Mouse (Mus musculus): Measurements from ENCODE around the gene Hist1h2ak.
"Not testable (repeated sequence)": the region's sequence is repeated elsewhere in the genome, so short reads cannot be mapped to it uniquely, and the experiment has no call there.

Hist1h2ak gene

DNA sequence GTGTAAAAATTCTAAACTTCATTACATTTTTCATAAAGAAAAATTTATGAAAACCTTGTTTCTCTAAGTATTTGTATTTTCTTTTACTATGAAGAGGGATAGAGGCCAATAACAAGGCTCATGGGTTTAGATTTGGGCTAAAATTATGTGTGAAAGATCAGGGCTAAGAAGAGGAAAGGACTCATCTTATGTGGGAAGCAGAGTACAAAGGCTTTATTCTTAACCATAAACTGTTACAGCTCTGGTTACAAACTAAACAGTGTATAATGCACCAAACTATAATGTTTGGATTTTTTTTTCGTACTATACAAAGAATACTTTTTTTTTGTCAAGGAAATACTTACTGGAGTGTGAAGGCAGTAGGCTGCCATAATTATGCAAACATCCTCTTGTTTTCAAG, 2.1 kb upstream of the Hist1h2ak start:
- no peak for DNase-seq (ENCODE audit: low spot score)

DNA sequence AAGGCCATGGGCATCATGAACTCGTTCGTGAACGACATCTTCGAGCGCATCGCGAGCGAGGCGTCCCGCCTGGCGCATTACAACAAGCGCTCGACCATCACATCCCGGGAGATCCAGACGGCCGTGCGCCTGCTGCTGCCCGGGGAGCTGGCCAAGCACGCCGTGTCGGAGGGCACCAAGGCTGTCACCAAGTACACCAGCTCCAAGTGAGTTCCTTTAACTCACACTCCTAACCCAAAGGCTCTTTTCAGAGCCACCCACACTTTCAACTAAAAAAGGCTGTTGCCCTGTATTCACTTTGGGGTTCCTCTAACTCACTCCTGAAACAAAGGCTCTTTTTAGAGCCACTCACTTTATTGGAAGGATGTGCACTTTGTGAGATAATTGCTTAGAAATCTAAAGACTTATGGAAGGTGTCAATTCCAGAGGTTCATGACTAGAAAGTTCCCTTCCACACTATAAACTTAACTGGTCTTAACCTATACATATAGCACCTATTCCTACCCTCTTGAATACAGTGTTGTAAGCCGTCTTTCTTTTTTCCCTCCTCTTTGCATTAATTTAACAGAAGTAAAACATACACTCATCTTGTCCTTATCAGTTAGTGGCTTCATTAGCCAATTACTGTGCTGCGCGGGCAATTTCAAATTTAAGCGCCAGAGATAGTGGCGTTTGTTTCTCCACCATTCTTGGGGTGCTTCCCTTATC, 821 bp upstream of the Hist1h2ak start:
- not testable (repeated sequence) for DNase-seq (ENCODE audit: low spot score)

DNA sequence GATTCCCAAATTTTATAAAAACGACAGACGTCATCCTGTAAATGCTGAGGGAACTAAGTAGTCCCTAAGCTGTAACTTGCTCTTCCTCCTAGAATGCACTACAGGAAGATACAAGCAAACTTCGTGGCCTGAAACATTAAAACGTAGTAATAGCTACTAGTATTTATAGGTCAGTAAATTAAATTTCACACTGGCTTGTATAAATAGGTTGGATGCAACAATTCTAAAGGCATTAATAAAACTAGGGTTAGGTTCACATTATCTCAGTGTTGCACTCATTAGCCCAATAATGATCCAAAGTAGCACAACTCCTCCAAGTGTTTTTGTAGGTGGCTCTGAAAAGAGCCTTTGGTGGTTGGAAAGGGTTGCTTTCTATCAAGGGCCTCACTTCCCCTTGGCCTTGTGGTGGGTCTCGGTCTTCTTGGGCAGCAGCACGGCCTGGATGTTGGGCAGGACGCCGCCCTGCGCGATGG, 540 bp downstream of the Hist1h2ak start:
- no peak for DNase-seq (ENCODE audit: low spot score)

DNA sequence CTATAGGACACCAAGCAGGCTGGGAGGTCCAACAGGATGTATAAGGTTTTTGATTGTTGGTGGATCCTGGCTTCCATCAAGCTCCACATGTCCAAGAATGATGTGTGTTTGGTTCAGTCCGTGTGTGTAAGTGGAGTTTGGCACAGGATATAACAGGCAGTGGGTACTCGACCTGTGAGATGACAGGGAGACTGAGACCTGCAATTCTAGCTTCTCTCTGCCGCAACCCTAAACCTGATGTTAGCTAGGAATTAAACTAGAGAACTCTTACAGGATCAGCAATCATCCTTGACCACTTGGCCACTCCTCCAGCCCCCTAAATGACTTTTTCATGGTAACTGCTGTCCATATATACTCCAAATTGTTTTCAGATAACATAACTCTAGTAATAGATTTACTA, 1.3 kb downstream of the Hist1h2ak start:
- DNase-seq (ENCODE audit: low spot score), result no peak

DNA sequence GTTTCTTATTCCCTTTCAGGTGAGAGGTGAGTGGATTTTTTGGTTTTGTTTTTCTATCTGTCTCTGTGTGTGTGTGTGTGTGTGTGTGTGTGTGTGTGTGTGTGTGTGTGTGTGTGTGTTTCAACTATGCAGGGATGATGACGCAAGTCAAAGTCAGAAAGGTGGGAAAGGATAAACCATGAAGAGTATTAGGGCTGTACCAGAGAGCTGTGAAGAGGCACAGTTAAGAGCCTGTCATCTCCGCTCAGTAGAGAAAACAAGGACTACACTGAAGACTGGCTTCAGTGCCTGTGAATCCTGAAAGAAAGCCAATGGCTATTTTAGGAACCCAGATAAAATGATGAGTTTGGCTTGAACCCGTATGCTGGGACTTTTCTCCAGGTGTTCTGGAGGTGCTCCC, 1.8 kb downstream of the Hist1h2ak start:
- no peak for DNase-seq (ENCODE audit: low spot score)

DNA sequence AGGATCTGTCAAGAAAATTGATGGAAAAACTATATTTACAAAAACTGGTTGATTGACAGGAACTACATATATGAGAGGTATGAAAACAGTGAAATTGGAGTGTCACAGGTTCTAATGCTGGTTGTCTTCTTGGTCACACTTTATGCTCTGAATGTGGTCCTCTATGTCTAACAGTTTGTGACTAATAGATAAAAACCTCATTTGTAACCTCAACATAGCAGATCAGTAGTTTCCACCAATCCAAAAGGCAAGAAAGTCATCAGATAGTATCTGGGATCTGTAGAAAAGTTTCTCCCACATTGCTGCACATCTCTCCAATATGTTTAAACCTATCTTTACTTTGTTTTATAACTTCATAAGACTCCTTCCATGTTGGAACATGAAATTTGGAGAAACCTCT, 2.2 kb downstream of the Hist1h2ak start:
- no peak for DNase-seq (ENCODE audit: low spot score)

DNA sequence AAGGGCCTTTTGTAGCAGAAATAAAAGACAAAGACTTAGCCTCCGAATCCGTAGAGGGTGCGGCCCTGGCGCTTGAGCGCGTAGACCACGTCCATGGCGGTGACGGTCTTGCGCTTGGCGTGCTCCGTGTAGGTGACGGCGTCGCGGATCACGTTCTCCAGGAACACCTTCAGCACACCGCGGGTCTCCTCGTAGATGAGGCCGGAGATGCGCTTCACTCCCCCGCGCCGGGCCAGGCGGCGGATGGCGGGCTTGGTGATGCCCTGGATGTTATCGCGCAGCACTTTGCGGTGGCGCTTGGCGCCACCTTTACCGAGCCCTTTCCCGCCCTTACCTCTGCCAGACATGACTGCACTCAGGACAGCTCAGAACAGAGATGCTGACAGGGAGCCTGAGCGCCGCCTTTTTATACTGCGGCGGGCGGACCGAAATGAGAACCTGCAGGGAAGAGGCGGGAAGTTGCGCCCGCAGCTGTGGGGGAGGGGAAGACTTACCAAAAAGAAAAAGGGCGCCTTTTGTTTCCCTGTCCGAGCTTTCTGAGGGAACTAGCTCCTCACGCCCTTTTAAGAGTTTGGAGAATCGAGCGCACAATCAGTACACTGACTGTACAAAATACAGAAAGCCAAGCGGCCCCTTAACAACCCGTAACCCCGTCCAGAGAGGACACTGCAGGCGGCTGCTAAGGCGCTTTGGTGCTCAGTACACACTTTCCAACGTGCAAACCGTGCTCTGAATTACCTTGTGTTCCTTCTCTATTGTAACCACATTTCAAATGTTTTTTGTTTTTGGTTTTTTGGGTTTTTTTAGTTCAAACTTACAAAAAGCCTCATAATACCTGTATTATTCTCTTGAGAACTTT, 3.2 kb downstream of the Hist1h2ak start, which contains the start of gene Hist1h4k:
TSS of gene Hist1h4k (minus strand) at position 347 of the 859 bp plus-strand sequence.
- DNase-seq (ENCODE audit: low spot score), result peak; percentile 85

DNA sequence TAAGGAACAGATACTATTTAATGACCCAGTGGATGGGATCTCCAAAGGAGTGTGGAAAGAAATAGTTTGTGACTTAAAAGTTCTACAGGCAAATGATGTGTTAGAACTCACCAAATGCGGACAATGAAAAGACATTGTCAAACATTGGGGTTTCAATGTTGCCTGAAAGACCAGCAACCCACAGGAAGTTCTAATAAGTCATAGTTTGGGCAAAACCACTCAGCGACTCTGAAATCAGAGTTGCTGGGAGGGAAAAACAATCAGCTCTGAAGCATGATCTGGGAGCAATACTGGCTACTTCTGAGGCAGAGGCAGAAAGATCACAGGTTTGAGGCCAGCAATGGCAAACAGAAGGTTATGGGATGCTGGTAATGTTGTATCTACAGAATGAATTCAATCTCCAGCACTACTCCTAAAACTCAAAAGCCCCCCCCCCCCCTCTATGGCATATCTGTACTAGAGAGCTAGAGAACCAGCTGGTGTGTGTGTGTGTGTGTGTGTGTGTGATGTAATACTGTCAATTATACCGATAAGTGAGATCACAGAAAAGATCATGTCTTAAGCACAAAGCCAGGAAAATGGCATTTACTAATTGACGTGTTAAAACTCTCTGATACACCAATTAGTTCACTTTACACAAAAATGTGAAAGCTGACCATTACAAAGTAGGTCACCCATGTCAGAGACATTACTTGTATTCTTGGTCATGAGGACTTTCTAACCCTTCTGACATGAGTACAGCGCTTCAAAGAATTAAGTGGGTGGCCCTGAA, 4.1 kb downstream of the Hist1h2ak start:
- DNase-seq (ENCODE audit: low spot score), result no peak

DNA sequence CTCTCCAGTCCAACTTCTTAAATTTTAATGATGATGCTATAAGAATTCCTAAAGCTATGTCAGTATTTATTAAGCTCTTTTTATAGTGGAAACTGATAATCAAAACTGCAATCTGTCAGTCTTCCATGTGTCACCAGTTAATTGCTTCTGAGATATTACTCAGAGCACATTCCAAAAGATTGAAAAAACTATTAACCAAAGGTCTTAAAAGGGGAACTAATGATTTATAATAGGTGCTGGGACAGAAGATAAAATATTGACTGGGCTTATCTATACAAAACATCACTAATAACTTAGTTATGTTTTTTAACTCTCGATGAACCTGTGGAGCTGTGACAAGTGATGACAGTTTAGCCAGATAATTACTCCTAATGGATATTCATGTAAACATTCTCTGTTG, 8.6 kb downstream of the Hist1h2ak start:
- no peak for DNase-seq (ENCODE audit: low spot score)

DNA sequence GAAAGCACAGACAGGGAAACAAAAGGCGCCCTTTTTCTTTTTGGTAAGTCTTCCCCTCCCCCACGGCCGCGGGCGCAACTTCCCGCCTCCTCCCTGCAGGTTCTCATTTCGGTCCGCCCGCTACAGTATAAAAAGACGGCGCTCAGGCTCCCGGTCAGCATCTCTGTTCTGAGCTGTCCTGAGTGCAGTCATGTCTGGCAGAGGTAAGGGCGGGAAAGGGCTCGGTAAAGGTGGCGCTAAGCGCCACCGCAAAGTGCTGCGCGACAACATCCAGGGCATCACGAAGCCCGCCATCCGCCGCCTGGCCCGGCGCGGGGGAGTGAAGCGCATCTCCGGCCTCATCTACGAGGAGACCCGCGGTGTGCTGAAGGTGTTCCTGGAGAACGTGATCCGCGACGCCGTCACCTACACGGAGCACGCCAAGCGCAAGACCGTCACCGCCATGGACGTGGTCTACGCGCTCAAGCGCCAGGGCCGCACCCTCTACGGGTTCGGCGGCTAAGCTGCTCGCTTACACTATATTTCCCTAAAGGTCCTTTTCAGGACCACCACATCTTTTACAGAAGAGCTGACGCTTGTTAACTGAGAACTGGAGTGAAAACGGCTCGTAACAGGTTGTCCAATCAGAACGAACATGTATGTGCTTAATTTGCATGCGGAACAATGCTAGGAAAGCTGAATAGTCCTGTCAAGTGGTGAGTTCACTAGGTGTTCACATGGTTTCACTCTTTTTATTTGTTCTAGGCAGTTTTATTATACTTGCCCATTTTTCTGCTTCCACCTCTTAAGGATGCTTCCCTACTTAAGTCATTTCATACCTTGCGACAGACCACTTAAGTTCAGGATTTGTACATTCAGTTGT, 18.5 kb downstream of the Hist1h2ak start, which contains the start of gene Hist1h4j:
TSS of gene Hist1h4j (plus strand) at position 159 of the 862 bp plus-strand sequence.
- DNase-seq (ENCODE audit: low spot score), result peak; percentile 67

DNA sequence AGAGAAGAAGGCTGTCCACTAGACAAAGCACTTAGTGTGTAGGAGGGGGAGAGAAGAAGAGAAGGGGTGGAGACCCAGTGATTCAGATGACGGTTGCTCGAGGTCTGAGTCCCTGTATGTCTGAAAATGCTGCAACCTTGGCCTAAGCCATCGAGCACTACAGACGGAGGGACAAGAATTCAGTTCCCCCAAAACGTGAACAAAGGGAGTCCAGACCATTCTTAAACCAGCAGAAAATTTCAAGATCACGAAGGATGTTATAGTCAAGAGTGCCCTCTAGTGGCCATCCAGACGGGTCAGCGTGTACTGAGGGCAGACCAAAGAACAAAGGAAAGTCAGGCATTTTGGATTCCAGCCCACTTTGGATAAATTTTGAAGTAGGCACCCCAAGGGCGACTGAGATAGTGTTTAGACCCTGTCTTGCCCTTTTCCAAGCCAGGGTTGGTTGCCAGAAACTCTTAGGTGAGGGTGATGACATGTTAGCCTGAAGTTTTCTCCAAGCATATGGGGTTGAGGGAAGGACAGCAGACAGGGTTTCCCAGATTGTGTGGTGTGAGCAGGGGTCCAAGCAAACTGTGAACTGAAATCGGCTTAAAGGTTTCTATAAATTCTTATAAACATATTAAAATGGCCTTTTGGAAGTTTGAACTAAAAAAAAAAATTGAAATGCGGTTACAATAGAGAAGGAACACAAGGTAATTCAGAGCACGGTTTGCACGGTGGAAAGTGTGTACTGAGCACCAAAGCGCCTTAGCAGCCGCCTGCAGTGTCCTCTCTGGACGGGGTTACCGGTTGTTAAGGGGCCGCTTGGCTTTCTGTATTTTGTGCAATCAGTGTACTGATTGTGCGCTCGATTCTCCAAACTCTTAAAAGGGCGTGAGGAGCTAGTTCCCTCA, 19.4 kb downstream of the Hist1h2ak start:
- DNase-seq (ENCODE audit: low spot score), result peak; percentile 52

DNA sequence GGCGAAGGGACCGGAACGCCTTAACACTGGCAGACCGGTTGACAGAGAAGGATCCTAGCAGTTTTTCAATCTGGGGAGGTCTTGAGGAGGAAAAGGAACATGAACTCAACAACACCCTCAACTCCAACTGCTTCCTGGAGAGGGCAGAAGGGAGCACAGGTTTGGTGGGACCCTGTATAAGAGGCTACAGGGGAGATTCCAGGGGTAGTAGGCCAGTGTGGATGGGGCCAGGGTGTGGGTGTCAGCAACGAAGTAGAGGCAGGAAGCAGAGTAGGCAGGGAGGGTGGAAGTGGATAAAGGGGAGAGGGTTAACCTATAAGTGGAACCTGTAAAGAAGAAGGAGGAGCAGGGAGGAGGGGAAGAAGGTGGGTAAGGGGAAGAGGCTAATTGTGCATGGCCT, 20.2 kb downstream of the Hist1h2ak start:
- DNase-seq (ENCODE audit: low spot score), result no peak

DNA sequence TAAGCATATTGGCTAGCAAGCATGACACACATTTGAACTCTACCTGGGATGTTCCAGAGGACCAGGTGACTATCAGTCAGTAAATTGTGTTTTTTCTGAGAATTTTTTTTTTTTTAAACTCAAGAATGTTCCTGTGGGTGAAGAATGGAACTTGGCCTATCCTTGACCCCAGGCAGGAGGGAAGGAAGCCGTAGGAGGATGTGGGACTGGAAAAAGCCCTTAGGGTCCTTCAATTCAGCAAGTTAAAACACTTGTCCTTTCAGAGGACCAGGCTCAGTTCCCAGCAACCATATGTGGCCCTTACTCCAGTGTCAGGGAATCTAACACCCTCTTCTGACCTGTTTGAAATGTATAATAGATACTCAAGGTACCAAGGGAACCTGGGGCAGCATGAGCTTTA, 24.1 kb downstream of the Hist1h2ak start:
- no peak for DNase-seq (ENCODE audit: low spot score)

DNA sequence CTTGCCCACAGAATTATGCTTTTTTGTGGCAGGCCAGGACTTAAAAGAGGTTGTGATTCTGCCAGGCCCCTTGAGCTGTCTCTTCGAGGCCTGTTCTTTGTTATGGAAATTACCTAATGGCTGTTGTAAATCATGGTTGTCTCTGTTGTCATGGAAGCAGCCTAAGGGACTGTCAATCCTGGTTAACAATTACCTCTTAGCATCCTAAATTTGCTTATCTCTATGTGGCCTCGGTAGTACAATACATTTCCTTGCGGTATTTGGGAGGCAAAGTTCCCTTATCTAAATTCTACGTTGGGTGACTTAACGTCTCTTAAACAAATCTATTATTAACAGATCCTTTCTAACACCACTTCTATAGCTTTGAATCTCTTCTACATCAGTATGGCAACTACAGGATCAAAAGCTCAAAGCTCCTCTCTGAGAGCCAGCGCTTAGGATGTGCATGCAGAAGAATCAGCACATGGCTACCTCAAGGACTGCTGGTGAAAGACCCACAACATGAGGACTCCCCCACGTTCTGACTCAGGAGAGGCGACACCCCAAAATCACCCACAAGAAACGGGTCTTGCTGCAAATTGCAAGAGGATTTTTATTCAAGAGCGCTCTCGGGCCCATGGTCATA, 25.6 kb downstream of the Hist1h2ak start:
- DNase-seq (ENCODE audit: low spot score), result no peak

DNA sequence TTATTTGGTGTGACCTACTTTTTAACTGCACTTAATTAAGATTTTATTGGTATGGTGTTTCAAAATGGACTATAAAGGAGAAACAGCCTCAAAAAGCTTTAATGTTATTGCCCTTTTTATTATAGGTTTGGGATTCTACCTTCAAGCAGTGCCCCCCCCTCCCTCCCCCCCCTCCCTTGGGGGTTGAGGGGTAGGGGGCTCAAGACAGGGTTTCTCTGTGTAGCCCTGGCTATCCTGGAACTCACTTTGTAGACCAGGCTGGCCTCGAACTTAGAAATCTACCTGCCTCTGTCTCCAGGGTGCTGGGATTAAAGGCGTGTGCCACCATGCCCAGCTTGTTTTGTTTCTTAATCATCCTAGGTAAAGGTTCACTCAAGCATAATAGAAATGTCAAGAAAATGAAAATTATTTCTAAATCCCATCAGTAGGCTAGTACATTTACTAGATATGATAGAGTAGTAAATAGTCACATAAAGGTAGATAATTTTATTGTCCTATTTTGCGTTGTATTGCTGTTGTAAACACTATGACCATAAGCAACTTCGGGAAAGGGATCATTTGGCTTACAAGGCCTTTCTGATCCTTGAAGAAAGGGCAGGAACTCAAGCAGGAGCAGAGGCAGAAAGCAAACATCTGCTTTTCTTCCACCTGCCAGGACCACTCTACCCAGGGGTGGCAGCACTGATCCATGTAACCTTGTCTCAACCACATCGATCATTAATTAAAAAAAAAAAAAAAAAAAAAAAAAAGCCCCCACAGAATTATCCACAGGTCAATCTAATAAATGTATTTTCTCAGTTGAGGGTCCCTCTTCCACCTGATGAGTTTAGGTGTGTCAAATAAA, 30.4 kb downstream of the Hist1h2ak start:
- no peak for DNase-seq (ENCODE audit: low spot score)

DNA sequence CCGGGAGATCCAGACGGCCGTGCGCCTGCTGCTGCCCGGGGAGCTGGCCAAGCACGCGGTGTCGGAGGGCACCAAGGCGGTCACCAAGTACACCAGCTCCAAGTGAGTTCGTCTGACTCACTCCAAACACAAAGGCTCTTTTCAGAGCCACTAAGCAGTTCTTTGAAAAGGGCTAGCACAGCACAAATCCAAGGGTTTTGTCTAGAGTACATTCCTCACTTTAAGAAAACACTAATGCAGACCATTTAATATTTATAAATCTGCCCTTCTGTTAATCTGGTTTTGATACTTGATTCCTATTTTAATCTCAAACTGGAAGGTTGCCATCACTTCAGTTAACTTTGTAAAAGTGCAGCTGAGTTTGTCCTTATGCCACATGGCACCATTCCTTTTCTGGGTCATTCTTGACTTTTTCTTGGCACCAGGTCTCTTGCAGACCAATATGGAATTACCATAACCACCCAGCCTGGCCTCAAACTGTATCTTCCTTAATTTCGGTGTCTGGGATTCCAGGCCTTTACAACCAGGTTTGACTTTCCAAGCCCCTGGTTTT, 31.2 kb downstream of the Hist1h2ak start:
- DNase-seq (ENCODE audit: low spot score), result no peak

DNA sequence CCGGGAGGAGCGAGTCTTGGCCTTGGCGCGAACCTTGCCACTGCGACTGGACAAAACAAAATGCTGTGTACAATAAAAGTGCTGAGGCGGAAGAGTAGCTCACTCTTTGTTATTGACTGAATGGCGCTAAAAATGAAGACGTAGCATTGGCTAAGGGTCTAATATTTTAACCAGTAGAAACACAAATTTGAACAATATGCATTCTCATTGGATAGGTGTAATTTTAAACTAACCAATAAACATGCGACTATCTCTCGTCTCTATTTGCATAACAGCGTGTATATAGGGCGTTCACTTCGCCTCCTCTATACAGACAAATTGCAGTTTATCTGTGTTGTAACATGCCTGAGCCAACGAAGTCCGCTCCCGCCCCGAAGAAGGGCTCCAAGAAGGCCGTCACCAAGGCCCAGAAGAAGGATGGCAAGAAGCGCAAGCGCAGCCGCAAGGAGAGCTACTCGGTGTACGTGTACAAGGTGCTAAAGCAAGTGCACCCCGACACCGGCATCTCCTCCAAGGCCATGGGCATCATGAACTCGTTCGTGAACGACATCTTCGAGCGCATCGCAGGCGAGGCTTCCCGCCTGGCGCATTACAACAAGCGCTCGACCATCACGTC, 31.8 kb downstream of the Hist1h2ak start, which contains the start of gene Hist1h2bm:
TSS of gene Hist1h2bm (plus strand) at position 288 of the 616 bp plus-strand sequence.
- DNase-seq (ENCODE audit: low spot score), result peak; percentile 55
